Mouse (Mus musculus) left cerebral cortex, adult 8-10 months (tissue): ENCODE measurements around the gene Eml6. TPM values are rescaled to one million over a fixed set of nuclear protein-coding genes. Genes with fewer than 3 reads are reported as not detected.
"Not testable (repeated sequence)": the region's sequence is repeated elsewhere in the genome, so short reads cannot be mapped to it uniquely, and the experiment has no call there.

ENCODE experiments used
- DNase-seq, 2 experiments: peaks; one replicate each; pipeline ENCODE4 v3.0.0; 2022; ENCODE audit warnings: low spot score in 2 of 2
- total RNA-seq, 4 experiments: library from RNA; stranded (reverse); gene quantifications; 2 replicates each; pipeline ENCODE4 v1.2.4; 2022

Eml6 gene
- total RNA-seq, 4 experiments from 2014 or later: 18.4 to 20.9 (median 19.5) TPM

DNA sequence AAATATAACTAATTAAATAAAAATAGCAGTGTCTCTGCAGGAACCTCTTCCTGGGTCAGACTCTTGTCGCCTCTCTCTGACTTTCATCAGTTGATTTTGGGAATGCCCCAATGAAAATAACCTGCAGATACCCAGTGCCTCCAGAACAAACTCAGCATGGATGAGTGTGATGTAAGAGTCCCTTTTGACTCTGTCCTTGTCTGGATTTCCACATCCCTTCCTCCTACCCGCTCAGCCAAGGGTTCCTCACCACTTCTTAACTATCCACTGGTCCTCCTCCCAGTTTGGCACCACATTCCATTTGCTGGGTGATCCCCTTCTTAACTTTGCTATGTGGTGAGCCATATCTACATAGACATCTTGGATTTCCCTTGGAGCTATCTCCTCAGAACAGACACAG lies 235.0 kb downstream of the Eml6 start:
- DNase-seq: no peak

DNA sequence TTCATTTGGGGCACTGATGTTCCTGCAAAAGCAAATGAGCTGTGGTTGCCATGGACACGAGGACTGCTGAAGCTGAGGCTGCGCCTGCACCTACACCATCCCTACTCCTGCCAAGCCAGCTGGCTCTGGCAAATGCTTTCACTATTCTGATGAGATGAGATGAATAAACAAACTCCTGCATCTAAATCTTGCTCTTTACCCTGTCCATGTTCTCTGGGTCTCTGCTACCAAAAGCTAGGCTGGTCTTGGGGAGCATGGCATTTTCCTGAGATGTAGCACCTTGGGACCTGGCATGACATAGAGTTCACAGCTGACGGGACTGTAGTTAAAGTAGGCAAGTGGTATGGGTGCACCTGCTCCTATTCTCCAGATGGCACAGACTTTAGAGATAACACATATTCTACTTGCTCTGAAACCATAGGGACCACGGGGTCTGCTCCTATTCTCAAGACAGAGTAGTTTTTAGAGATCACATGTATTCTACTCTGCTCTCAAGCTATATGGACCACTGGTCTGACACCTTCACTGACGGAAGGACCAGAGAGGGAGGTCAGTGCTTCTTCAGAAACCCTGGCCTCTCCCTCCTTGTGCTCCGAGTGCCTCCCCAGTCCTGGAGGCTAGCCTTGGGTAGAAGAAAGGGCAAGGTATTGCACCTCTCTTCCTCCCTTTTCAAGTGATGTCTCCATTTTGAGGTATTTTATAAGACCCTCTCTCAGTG lies 236.8 kb downstream of the Eml6 start:
- DNase-seq: peak; percentile 56 to 94

DNA sequence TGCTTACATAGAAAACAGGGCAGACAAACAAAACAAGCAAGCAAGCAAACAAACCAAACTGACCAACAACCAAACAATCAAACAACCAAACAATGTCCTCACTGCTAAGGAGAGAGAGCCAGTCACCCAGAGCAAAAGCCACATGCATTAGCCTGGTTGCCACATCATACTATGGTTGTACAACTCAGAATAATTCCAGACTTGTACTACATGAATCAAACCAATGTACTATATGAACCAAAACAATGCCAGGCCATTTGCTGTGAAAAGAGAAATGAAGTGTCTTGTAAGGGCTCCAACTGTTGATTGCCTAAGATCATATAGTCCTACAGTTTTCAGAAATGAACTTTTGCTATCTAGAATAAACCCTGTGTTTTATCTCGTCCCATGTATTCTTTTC lies 237.3 kb downstream of the Eml6 start:
- no peak for DNase-seq

DNA sequence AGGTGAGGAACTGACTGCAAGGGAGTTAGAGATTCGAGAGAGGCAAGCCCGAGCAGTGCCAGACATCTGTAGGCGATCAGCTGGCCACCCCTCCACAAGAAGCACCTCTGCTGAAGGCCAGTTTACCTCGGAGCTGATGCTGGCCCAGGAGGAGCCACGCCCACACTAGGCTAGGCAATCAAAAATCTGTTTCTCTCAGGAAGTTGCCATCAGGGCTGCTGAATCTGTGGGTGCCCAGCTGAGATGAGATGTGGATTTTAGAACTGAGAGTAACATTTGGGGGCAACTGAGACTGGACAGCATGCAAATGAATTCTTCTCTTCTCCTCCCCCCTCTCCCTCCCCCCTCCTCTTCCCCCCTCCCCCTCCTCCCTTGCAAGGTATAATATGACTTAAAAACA lies 238.4 kb downstream of the Eml6 start:
- DNase-seq: peak in 1 of 2 experiments; percentile 56

DNA sequence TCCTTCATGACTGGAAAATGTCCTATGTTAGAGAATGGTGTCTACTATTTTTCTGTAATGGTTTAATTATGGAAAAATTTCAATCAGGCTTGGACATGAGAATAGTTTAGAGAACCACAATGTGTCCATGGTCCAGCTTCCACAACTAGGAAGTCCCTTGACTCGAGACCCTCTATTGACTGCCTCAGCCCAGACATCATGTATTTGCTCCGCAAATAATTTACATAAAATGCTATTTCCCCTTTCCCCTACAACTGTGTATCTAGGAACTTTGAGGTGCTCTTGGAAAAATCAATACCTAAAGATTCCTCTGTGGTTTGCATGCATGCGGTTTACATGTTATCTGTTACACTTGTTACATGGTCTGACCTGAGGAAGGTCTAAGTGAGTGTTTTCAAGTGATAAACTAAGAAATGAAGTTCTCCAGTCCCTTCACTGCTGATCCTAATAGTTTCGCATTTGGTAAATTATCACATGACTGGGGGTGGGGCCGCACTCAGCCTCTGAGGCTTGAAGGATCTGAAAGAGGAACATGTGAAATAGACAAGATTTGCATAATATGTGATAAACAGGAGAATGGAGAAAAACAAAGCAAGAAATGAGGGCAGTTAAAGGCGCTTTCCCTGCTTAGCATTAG lies 239.1 kb downstream of the Eml6 start:
- no peak for DNase-seq

DNA sequence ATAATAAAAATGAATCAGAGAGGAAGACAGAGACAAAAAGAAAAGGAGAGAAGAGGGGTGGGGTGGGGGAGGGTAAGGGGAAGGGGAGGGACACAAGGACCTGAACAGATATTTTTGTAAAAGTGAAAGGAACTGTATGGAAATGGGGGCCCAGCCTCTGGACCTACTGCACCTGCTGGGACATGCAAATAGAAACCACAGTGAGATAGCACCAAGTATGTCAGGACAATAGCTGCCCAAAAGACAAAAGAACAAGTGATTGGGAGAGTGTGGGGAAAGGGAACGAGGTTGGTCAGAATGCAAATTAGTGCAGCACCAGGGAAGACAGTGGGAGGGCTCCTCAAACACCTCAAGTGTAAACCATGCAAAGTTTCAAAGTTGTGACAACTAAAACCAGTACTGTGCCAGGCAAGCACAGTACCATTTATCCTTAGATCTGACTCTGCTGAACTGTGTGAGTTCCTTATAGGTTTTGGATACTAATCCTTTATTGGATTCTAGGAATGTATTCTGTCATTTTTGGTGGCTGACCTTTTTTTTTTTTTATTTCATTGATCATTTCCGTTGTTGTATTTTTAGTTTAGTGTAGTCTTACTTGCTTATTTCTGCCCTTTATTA lies 246.3 kb downstream of the Eml6 start:
- DNase-seq: no peak

DNA sequence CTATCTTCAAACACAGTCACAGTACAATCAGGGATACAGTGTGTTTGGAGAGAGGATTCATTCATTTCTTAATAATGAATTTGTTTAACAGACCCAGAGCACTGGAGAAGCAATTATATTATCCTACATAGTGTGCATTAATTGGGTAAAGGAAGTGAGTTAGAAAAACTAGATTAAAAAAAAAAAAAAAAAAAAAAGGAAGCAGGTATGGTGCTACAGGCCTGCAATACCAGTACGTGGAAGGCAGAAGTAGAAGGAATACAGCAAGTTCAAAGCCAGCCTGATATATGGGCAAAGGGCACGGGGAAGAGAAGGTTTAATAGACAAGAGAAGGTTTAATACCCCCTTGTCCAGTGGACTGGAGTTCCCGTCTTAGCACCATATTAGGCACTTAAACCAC lies 246.9 kb downstream of the Eml6 start:
- no peak for DNase-seq

DNA sequence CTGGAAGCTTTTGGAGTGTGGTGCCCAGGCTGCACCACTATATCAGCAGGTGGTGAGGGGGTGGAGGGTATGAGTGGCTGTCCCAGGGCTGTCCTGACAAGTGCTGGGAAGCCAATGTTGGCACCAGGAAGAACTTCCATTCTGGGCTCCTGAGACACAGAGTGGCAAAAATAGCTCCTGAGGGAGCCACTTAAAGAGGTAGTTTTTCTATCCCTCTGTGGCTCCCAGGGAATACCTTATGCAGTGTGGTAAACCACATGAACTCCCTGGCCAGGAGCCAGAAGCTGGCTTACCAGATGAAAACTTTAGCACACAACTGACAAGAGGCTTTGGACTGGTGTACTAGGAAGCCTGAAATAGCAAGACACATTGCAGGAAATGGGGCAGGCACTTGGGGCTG lies 247.9 kb downstream of the Eml6 start:
- DNase-seq: peak in 1 of 2 experiments; percentile 85

DNA sequence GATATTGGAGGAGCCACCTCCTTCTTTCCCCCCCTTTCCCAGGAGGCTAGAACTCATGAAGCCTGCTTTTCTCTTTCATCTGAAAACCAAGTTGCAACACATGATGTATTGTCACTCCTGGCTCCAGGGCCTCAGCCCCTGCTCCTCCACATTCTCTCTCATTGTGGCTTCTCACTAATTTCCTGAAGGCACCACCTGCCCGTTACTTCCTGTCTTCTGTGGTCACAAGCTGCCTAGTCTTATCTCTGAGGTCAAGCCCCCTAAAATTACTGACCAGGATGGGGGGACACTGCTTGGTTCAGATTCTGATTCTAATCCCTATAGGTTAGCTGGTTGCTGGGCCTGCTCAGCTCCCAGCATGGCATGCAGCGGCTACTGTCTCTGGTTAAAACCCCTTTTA lies 251.1 kb downstream of the Eml6 start:
- no peak for DNase-seq

DNA sequence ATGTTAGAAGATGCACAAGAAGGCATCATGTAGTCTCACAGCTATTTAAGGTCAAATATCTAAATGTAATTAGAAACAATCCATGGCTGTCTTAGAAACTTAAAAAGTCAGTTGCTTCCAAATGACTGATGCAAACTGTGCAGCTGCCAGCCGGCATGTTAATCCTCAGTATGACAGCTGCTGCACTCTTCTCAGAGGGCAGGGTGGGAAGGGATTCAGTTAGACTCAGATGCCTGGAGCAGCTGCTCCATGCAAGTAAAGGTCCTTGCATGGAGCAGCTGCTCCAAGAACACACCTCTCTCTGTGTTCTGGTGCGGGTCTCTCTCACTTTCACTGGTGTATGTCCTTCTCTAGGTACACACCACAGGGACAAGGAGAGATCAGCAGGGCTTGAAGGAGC lies 251.5 kb downstream of the Eml6 start:
- DNase-seq: no peak

DNA sequence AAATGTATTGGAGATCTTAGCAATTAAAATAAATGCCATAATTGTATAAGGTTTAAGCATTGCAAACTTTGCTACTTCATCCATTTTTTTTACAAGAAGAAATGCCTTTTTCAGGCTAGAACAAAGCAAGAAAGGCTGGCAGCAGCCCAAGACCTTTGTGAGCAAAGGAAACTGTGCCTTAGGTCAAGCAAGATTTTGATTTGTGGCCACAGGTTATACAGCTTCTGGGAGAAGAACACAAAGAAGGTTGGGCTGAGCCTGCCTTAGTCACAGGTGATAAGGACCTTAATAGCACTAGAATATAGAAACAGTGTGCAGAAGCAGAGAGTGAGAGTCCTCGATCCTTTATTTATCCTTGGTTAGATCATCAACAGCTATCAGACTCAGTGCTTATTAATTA lies 253.6 kb downstream of the Eml6 start:
- DNase-seq: no peak

DNA sequence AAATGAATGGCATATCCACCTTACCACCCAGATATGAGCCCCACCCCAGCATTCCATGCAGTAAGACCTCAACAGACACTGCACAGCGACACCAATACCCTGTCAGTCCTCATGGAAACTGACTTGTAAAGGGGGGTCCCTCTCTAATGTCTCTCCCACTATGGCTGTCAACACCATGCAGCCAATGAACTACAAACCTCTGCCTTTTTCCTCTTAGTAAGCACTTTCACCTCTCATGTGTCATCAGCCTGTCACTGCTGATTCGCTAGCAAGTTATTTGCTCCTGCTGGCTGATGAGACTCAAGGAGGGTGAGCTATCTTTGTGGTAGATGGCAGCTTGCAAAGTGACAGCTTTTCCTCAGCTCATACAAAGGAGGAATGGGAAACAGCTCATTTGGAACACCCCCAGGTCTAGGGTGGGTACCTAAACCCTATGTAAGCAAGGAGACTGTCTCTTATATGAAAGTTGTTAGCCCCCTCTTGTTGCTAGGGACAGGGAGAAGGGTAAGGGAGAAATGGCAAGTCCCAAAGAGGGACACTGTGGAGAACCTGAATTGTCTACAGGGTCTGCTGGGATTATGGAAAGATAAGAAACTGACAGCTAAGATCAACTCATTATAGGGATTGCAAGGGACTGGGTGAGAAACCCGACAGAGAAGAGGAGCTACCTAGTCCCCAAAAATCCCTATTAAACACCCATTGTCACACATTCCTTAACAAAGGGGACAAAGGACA lies 255.0 kb downstream of the Eml6 start:
- no peak for DNase-seq

DNA sequence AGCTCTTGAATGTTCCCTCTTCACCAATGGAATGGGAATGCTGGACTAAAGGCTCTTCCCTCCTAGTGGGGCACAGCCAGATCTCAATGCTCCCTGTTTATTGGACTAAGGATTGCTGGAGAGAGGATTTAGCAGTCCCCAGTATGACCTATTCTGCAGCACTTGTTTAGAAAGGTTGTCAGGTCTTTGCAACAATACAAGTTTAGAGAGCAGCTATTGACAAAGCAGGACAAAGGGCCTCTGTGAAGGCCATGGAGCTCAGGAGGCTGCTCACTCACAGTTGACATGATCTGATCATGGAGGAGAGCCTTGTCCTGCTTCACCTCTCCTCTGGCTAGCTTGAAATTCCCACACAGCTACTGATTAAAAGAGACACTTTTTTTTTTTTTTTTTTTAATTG lies 257.3 kb downstream of the Eml6 start:
- DNase-seq: no peak

DNA sequence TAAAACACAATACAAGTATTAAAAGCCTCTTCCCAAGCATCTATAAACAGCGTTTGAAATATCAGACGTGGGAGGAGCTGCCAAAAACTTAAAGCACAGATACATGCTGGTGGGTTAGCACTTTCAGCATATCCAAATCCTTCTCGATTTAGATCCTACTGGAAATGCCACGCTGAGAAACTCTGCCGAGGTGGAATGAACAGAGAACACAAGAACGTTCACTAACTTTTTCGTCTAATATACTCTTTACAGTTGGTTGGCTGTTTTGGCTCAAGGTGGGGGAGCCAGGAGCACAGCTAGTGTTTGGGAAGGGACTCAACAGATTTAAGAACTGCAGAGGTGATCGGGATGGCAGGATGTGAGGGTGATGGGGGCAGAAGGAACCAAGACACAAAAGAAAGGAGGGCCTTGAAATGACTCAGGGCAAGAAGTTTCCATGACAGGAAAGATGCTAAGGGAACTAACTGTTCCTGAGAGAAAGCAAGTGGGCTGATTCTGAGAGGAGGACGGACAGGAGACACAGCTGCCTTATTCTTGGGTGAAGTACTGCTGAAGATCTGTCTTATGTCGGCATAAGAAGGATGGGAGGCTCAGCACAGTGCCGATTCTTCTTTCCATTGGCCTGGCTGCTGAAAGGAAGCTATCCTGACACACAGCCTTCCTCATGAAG lies 259.4 kb downstream of the Eml6 start:
- peak in 1 of 2 experiments; percentile 64 for DNase-seq

DNA sequence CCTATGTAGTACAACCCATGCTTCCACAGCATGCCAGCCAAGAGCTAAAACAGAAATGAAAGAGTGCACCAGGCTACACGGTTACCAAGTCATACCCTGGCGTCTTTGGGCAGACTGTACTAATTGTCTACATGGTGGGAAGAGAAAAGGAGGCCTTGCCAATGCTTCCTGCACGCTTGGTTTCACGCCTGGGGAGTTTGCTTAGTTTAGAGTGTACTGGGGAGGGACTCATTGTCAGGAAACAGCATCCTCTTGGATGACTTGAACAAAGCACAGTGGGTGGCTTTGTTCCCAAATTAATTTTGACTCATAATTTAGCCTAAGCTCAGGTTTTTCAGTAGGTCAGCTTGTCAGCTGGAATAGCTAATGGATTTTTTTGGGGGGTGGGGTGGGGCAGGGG lies 260.8 kb downstream of the Eml6 start:
- DNase-seq: peak in 1 of 2 experiments; percentile 39

DNA sequence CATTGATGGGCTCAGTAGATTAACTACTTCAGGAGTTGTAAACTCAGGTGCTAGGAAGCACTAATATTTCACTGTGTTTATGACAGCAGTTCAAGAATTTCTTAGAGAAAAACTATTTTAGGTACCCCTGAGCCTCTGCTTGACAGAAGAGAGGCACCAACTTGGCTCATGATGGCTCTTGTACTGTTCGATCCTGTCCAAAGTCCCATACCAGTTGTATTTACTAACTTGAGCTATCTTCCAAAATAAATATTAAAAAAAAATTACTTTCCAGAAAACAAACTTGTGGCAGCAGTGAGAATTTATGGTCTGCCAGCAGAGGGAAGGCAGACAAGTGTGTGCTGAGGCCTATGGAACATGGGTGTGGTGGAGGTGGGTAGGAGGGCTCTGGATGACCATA lies 263.1 kb downstream of the Eml6 start:
- no peak for DNase-seq

DNA sequence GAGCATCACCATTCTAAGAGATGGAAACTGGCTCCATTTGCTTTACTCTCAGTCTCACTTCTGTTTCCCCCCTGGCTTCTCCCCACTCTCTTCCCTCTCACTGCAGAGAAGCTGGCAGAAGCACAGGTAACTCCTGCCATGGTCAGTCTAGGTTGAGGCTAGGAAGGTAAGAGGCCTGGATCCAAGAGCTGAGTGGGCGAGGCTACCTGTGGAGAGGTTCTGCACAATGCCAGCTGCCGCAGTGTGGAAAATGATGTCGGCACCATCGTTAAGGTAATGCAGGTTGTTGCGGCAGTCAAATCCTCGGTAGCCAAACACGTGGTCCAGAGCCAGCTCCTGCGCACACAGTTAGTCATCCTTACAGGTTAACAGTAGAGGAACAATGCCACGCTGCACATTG lies 264.4 kb downstream of the Eml6 start:
- no peak for DNase-seq

DNA sequence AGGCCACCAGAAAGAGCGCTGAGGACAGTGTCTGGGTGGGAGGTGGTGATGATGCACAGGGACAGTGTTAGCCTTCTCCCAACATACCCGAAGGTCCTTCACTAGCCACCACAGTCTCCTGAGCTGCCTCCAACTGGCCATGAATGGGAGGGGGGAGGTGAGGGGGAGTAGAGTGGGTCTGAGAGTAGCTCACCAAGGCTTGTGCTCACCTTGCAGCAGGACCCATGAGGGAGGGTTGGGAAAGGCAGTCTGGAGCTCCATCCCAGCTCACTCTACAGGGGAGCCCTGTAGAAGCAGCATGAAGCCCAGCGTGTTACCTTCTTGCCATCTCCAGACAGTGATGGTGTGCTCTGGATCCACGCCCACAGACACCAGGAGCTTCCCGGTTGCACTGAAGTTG lies 267.2 kb downstream of the Eml6 start:
- no peak for DNase-seq

DNA sequence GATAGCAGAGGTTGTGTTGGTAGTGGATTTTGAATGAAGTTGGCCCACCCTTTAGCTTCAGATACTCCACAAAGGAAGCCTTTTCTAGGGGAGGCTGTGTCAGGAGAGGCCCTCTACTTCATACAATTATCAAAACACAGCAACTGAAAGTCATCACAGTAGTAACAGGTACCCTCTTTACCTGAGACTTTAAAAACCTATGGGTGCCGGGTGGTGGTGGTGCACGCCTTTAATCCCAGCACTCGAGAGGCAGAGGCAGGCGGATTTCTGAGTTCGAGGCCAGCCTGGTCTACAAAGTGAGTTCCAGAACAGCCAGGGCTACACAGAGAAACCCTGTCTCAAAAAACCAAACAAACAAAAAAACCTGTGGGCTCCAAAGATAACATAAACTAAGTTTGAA lies 269.8 kb downstream of the Eml6 start:
- not testable (repeated sequence) for DNase-seq

DNA sequence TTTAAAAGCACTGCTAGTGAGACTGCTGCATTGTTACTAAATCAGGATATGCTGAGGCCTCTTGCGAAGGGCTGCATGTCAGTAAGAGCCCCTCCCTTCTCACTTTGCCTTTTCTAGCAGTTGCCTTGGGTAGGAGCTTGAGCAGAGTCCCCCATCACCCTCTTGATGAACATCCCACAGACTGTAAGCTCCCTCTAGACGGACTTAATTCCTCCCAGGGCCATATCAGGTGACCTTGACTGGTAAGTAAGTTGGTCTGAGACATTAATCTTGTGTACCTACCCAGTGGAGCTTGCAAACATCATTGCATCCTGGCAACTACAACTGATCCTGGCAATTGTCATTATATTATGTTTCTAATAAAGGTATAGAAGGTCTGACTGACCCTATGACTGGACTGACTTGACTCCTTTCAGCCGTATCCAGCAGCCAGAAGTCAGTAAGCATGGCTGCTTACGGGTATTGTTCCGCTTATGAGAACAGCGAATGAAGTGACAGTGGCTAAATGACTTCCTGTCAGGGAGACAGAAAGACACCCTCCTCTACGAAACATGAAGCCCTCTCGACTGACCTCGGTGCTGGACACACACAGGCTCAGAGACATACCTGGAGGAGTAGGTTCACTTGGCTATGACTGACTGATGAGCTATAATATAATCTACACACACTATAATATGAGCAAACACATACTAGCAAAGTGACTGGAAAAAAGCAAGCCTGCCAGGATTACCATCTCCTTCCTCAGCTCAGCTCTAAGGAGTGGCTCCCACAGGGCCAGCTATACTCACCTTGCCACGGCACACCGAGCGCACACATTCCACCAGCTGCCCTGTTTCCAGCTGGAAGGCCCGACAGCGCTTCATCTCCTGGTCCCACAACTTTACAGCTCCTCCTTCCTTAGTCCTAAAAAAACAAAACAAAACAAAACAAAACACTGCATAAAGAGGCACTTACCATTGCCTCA lies 273.9 kb downstream of the Eml6 start:
- no peak for DNase-seq
